Mouse (Mus musculus): ENCODE data around the gene Prkn. TPM values are rescaled to one million over a fixed set of nuclear protein-coding genes. Genes with fewer than 3 reads are reported as not detected.

The Prkn gene
- total and polyA plus RNA-seq, 3 experiments, result 0.39 to 0.50 TPM; not detected in 1

DNA sequence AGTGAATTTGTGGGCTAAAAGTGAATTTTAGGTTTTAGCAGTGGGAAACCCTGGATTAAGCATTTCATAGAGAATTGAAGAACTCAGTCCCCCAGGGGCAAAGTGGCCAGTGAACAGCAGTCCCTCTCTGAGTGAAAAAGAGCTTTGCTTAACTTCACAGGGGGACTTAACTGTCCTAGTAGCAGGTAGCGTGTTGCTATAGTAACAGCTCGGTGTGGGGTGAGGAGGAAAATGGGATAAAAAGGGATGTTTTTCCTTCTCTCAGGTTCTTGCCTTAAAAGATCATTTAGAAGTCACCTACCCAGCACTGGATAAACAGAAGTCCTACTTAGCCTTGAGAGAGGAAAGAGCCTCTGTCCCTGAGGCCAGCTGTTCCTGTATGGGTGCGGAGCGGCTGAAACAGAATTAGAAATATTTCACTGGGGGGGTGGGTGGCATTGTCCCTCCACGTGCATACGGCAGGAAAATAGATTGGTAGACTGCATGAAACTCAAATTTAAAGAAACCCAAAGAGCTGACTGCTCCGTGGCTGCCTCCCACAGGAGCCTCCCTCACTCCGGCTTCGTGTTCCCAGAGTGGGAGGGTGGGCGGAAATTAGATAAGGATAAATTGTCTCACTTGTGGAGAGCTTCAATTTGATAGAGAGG, 1109.5 kb downstream of the Prkn start:
- TF ChIP-seq USF2 (IDR thresholded peaks at IDR 0.05; ENCODE audit: borderline replicate concordance in 1 of 2, insufficient read depth in 1 of 2, low read depth in 1 of 2, low read length in 2 of 2), result no peak
- no peak for TF ChIP-seq CHD1 (IDR thresholded peaks at IDR 0.05; ENCODE audit: low read depth, low read length)
- no peak for TF ChIP-seq E2F4 (IDR thresholded peaks at IDR 0.05; ENCODE audit: borderline replicate concordance, low read depth, low read length)
- no peak for TF ChIP-seq POLR2AphosphoS2 (IDR thresholded peaks at IDR 0.05; ENCODE audit: low read length)
- no peak for TF ChIP-seq CHD2 (IDR thresholded peaks at IDR 0.05; ENCODE audit: low read length)
- no peak for TF ChIP-seq NELFE (IDR thresholded peaks at IDR 0.05; ENCODE audit: low read depth, low read length)
- no peak for TF ChIP-seq POLR2A (IDR thresholded peaks at IDR 0.05; ENCODE audit: control insufficient read depth in 1 of 2, insufficient read depth in 1 of 2, low read depth in 1 of 2, low read length in 2 of 2, poor library complexity in 1 of 2)
- no peak for TF ChIP-seq MEF2A (IDR thresholded peaks at IDR 0.05; ENCODE audit: extremely low read depth, insufficient replicate concordance, low read depth, low read length, poor library complexity, severe bottlenecking)
- TF ChIP-seq GABPA (IDR thresholded peaks at IDR 0.05; ENCODE audit: low read depth, low read length), result no peak
- TF ChIP-seq ZKSCAN1 (IDR thresholded peaks at IDR 0.05; ENCODE audit: low read depth, low read length), result no peak
- TF ChIP-seq ZNF384 (IDR thresholded peaks at IDR 0.05; ENCODE audit: low read depth, low read length), result no peak
- TF ChIP-seq KAT2A (conservative IDR thresholded peaks at IDR 0.05; ENCODE audit: low read depth, low read length), result no peak
- TF ChIP-seq RCOR1 (IDR thresholded peaks at IDR 0.05; ENCODE audit: low read depth, low read length), result no peak
- no peak for TF ChIP-seq EP300 (IDR thresholded peaks at IDR 0.05; ENCODE audit: low read depth in 1 of 2, low read length in 2 of 2)
- TF ChIP-seq MYC (IDR thresholded peaks at IDR 0.05; ENCODE audit: low read depth, low read length), result no peak
- no peak for TF ChIP-seq TCF12 (IDR thresholded peaks at IDR 0.05; ENCODE audit: low read depth, low read length)
- TF ChIP-seq ZMIZ1 (IDR thresholded peaks at IDR 0.05; ENCODE audit: low read depth, low read length), result no peak
- no peak for TF ChIP-seq MYB (IDR thresholded peaks at IDR 0.05; ENCODE audit: low read depth, low read length)
- no peak for TF ChIP-seq ETS1 (IDR thresholded peaks at IDR 0.05; ENCODE audit: low read depth, low read length)
- no peak for DNase-seq (ENCODE audit: low read depth, low spot score)
- Histone ChIP-seq H3K27ac (ENCODE audit: control insufficient read depth, low read depth, low read length) (no peak overlapping the region), H3K4me3 (ENCODE audit: control insufficient read depth in 1 of 2, insufficient read depth in 1 of 2, low read depth in 2 of 2, low read length in 2 of 2) (no peak overlapping the region), H3K27me3 (ENCODE audit: control insufficient read depth in 1 of 2, insufficient read depth in 2 of 2, low read length in 2 of 2) (no peaks in the 10 kb centered on the region), H3K36me3 (ENCODE audit: control insufficient read depth in 1 of 2, insufficient read depth in 2 of 2, low read length in 2 of 2) (no peaks in the 10 kb centered on the region), H3K4me1 (ENCODE audit: control insufficient read depth in 1 of 2, insufficient read depth in 2 of 2, low read length in 2 of 2) (no peaks in the 10 kb centered on the region), H3K79me2 (ENCODE audit: control insufficient read depth, insufficient read depth, low read length, poor library complexity) (no peaks in the 10 kb centered on the region), H3K9me3 (replicated peaks; ENCODE audit: insufficient read depth, low read length) (no peaks in the 10 kb centered on the region), H3K9ac (ENCODE audit: control insufficient read depth, low read depth, low read length, poor library complexity, severe bottlenecking) (no peak overlapping the region)

DNA sequence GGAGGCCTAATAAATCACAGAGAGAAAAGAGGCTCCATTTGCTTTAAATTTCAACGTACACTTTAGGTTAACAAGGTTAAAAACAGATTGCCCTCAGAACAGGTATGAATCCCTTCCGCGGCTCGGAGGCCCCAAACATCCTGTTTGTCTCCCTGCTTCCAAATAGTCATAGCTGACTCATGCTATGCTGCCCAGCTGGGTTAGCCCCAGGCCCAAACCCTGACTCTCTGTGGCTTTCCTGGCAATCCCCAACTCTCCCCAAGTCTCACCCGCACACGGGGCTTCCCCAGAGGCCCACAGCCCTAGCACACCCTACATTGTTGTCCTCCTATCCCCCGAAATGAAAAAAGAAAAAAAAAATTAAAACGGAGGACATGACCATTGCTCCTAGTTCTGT, 1110.0 kb downstream of the Prkn start:
- Histone ChIP-seq H3K4me1 (ENCODE audit: control insufficient read depth in 1 of 2, insufficient read depth in 2 of 2, low read length in 2 of 2) (no peaks in the 10 kb centered on the region), H3K27me3 (ENCODE audit: control insufficient read depth in 1 of 2, insufficient read depth in 2 of 2, low read length in 2 of 2) (no peaks in the 10 kb centered on the region), H3K9me3 (replicated peaks; ENCODE audit: insufficient read depth, low read length) (no peaks in the 10 kb centered on the region), H3K36me3 (ENCODE audit: control insufficient read depth in 1 of 2, insufficient read depth in 2 of 2, low read length in 2 of 2) (no peaks in the 10 kb centered on the region), H3K79me2 (ENCODE audit: control insufficient read depth, insufficient read depth, low read length, poor library complexity) (no peaks in the 10 kb centered on the region), H3K4me3 (ENCODE audit: control insufficient read depth in 1 of 2, insufficient read depth in 1 of 2, low read depth in 2 of 2, low read length in 2 of 2) (no peak overlapping the region), H3K9ac (ENCODE audit: control insufficient read depth, low read depth, low read length, poor library complexity, severe bottlenecking) (no peak overlapping the region), H3K27ac (ENCODE audit: control insufficient read depth, low read depth, low read length) (no peak overlapping the region)
- TF ChIP-seq MAX (IDR thresholded peaks at IDR 0.05; ENCODE audit: low read length), result no peak
- TF ChIP-seq CHD1 (IDR thresholded peaks at IDR 0.05; ENCODE audit: low read depth, low read length), result no peak
- no peak for TF ChIP-seq UBTF (IDR thresholded peaks at IDR 0.05; ENCODE audit: borderline replicate concordance, insufficient read depth, low read depth, low read length)
- TF ChIP-seq SMC3 (IDR thresholded peaks at IDR 0.05; ENCODE audit: low read depth, low read length), result no peak
- TF ChIP-seq ZNF384 (IDR thresholded peaks at IDR 0.05; ENCODE audit: low read depth, low read length), result no peak
- no peak for TF ChIP-seq HCFC1 (IDR thresholded peaks at IDR 0.05; ENCODE audit: low read depth, low read length)
- TF ChIP-seq MEF2A (IDR thresholded peaks at IDR 0.05; ENCODE audit: extremely low read depth, insufficient replicate concordance, low read depth, low read length, poor library complexity, severe bottlenecking), result no peak
- TF ChIP-seq ETS1 (IDR thresholded peaks at IDR 0.05; ENCODE audit: low read depth, low read length), result no peak
- TF ChIP-seq MYB (IDR thresholded peaks at IDR 0.05; ENCODE audit: low read depth, low read length), result no peak
- no peak for TF ChIP-seq ZC3H11A (IDR thresholded peaks at IDR 0.05; ENCODE audit: low read depth, low read length)
- no peak for TF ChIP-seq POLR2AphosphoS2 (IDR thresholded peaks at IDR 0.05; ENCODE audit: low read length)
- no peak for TF ChIP-seq NELFE (IDR thresholded peaks at IDR 0.05; ENCODE audit: low read depth, low read length)
- DNase-seq (ENCODE audit: low read depth, low spot score), result no peak

All from MEL (cell line).